Mouse (Mus musculus) CH12.LX (cell line): Measurements from ENCODE around the gene Kcnk18.

ENCODE experiments used
- CTCF ChIP-seq, 2 experiments: IDR thresholded peaks in 1 of 2; conservative IDR thresholded peaks in 1 of 2; 2 replicates each; pipeline ENCODE4 v1.5.1; 2011 to 2012; ENCODE audit warnings: low read depth in 2 of 2, low read length in 2 of 2, improper control_type of control experiment in 1 of 2, inconsistent platforms in 1 of 2, mild to moderate bottlenecking in 1 of 2, moderate library complexity in 1 of 2
- EP300 ChIP-seq: IDR thresholded peaks from 2 replicates; pipeline ENCODE4 v1.6.1; 2011; ENCODE audit warnings: low read length, improper control_type of control experiment
- MYC ChIP-seq: IDR thresholded peaks from 2 replicates; pipeline ENCODE4 v1.6.1; 2011; ENCODE audit warnings: low read depth, mild to moderate bottlenecking, improper control_type of control experiment, low read length
- POLR2A ChIP-seq: IDR thresholded peaks from 2 replicates; pipeline ENCODE4 v1.6.1; 2011; ENCODE audit warnings: low read depth, mild to moderate bottlenecking, improper control_type of control experiment, low read length
- SMC3 ChIP-seq: IDR thresholded peaks from 2 replicates; pipeline ENCODE4 v1.6.1; 2011; ENCODE audit warnings: low read depth, low read length, improper control_type of control experiment
- TBP ChIP-seq: conservative IDR thresholded peaks from 2 replicates; pipeline ENCODE4 v1.6.1; 2011; ENCODE audit warnings: low read depth, low read length, improper control_type of control experiment
- USF1 ChIP-seq: IDR thresholded peaks from 2 replicates; pipeline ENCODE4 v1.6.1; 2014; ENCODE audit warnings: low read depth, mild to moderate bottlenecking, inconsistent platforms, low read length, improper control_type of control experiment
- ZC3H11A ChIP-seq: IDR thresholded peaks from 2 replicates; pipeline ENCODE4 v1.6.1; 2012; ENCODE audit warnings: low read depth, mild to moderate bottlenecking, inconsistent platforms, low read length, improper control_type of control experiment

- no peak for TF ChIP-seq POLR2A
- TF ChIP-seq USF1 = no peak
- no peak for TF ChIP-seq ZC3H11A
- TF ChIP-seq CTCF (conservative IDR thresholded peaks at IDR 0.05 in 1 of 2, IDR thresholded peaks at IDR 0.05 in 1 of 2; ENCODE audit: low read depth in 2 of 2, low read length in 2 of 2) = no peak
- no peak for TF ChIP-seq SMC3
- TF ChIP-seq MYC = no peak
- TF ChIP-seq TBP = no peak
- TF ChIP-seq EP300 = no peak
Measured at GRCm38 (mm10) chr19:59173341-59174015, 45.5 kb upstream of the Kcnk18 start.
